Mouse (Mus musculus): Measurements from ENCODE around the gene Timm17b. TPM values are rescaled to one million over a fixed set of nuclear protein-coding genes. Genes with fewer than 3 reads are reported as not detected.

The Timm17b gene
- total and polyA plus RNA-seq, 3 experiments, result 40.2 to 45.0 (median 43.4) TPM

GRCm38 (mm10) chrX:7947900-7948492 lies 48.8 kb downstream of the Timm17b start:
- intact Hi-C loops (cut with DNase I), result loop anchor here (5.0 kb wide), 1 partner anchor 96 kb away; no protein-coding TSS in a partner anchor
- H3K4me3 ChIP-seq, result peak overlapping the region; percentile 19; the same call in 1 of the 2 replicates

DNA sequence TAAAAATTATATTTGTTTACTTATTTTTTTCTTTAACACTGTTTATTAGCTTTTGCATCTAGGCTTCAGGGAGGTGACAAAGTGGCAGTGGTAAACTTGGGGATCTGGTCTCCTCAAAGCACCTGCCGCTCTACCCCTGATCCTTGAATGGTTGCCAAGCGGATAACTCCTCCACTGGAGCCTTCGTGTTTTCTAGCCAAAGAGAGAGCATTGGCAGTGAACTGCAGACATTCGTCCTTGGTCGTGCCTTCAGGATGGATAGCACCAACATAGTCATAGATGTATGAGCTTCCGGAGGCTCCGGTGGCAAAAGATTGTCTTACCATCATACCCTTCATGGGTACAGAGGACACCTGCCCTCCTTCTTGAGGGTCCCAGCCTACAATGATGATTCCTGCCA lies 50.9 kb downstream of the Timm17b start:
- no peak for TF ChIP-seq CTCF (IDR thresholded peaks at IDR 0.05)
- no peak for TF ChIP-seq EP300 (IDR thresholded peaks at IDR 0.05; ENCODE audit: insufficient read depth, low read depth, low read length)
- TF ChIP-seq POLR2A (IDR thresholded peaks at IDR 0.05; ENCODE audit: insufficient read depth, low read depth, low read length), result no peak
- Histone ChIP-seq H3K36me3 (ENCODE audit: control insufficient read depth, insufficient read depth, low read length) (no peaks in the 10 kb centered on the region), H3K27ac (no peak overlapping the region), H3K9ac (ENCODE audit: low read depth, low read length) (no peak overlapping the region), H3K4me3 (no peak overlapping the region), H3K4me1 (ENCODE audit: control insufficient read depth, insufficient read depth, low read length) (no peaks in the 10 kb centered on the region), H3K27me3 (ENCODE audit: control insufficient read depth, insufficient read depth, low read length) (no peaks in the 10 kb centered on the region), H3K79me2 (replicated peaks; ENCODE audit: control insufficient read depth, insufficient read depth, low read length) (no peaks in the 10 kb centered on the region)
- DNase-seq, result no peak
- intact Hi-C loops (cut with DNase I), result no loop called here
- 68% methylated on average over 7 of the region's 7 CpGs for WGBS

More at GRCm38 (mm10) chrX:7947900-7948492, 48.8 kb downstream of the Timm17b start:
- Histone ChIP-seq H3K36me3 (ENCODE audit: control insufficient read depth, insufficient read depth, low read length) (no peaks in the 10 kb centered on the region), H3K9ac (ENCODE audit: low read depth, low read length) (peak overlapping the region; percentile 13), H3K4me1 (ENCODE audit: control insufficient read depth, insufficient read depth, low read length) (no peaks in the 10 kb centered on the region), H3K79me2 (replicated peaks; ENCODE audit: control insufficient read depth, insufficient read depth, low read length) (no peaks in the 10 kb centered on the region), H3K27ac (peak overlapping the region; percentile 55), H3K27me3 (ENCODE audit: control insufficient read depth, insufficient read depth, low read length) (no peaks in the 10 kb centered on the region)
- no peak for TF ChIP-seq EP300 (IDR thresholded peaks at IDR 0.05; ENCODE audit: insufficient read depth, low read depth, low read length)
- TF ChIP-seq CTCF (IDR thresholded peaks at IDR 0.05), result no peak
- TF ChIP-seq POLR2A (IDR thresholded peaks at IDR 0.05; ENCODE audit: insufficient read depth, low read depth, low read length), result peak; percentile 41; the same call in 1 of the 2 replicates
- peak; percentile 91 to 95 for DNase-seq
- WGBS, result 15% methylated on average over 38 of the region's 38 CpGs

Other genes starting within 250 kb of the Timm17b start
- 10 to 100 TPM; 16.8 to 25.2 TPM for gene Prickle3, start 242.1 kb upstream of the Timm17b start, total RNA-seq (2021)
- gene Prickle3, start 242.1 kb upstream of the Timm17b start, polyA plus RNA-seq (2012; rRNA removed), result 21.5 and 27.8 TPM in 2 replicates
- 10 to 100 TPM; 40.3 to 56.3 TPM for gene Plp2, start 228.0 kb upstream of the Timm17b start, total RNA-seq (2021)
- gene Plp2, start 228.0 kb upstream of the Timm17b start, polyA plus RNA-seq (2012; rRNA removed), result 118 and 159 TPM in 2 replicates
- gene Magix, start 218.1 kb upstream of the Timm17b start, total RNA-seq (2021), result 10 to 100 TPM; 23.1 to 32.5 TPM
- gene Magix, start 218.1 kb upstream of the Timm17b start, polyA plus RNA-seq (2012; rRNA removed), result 37.5 and 44.5 TPM in 2 replicates
- 10 to 100 TPM; 18.0 to 19.3 TPM for gene Gpkow, start 202.2 kb upstream of the Timm17b start, total RNA-seq (2021)
- gene Gpkow, start 202.2 kb upstream of the Timm17b start, polyA plus RNA-seq (2012; rRNA removed), result 7.1 and 11.4 TPM in 2 replicates
- 10 to 100 TPM; 41.3 to 42.5 TPM for gene Wdr45, start 185.0 kb upstream of the Timm17b start, total RNA-seq (2021)
- gene Wdr45, start 185.0 kb upstream of the Timm17b start, polyA plus RNA-seq (2012; rRNA removed), result 48.3 and 57.9 TPM in 2 replicates
- under 1 TPM in 1 of 2 experiments, not detected in 1; 0.94 TPM for gene Gm45208, start 177.1 kb upstream of the Timm17b start, total RNA-seq (2021)
- gene Gm45208, start 177.1 kb upstream of the Timm17b start, polyA plus RNA-seq (2012; rRNA removed), result 0.21 TPM in 1 of 2 replicates, not detected in the other
- 1 to 10 TPM; 6.1 to 6.7 TPM for gene Praf2, start 170.9 kb upstream of the Timm17b start, total RNA-seq (2021)
- gene Praf2, start 170.9 kb upstream of the Timm17b start, polyA plus RNA-seq (2012; rRNA removed), result 15.8 and 19.5 TPM in 2 replicates
- gene Ccdc120, start 148.5 kb upstream of the Timm17b start, total RNA-seq (2021), result 1 to 10 TPM in 1 of 2 experiments, under 1 TPM in 1; 0.32 to 1.1 TPM
- gene Ccdc120, start 148.5 kb upstream of the Timm17b start, polyA plus RNA-seq (2012; rRNA removed), result 1.1 and 2.8 TPM in 2 replicates
- 10 to 100 TPM; 13.0 to 15.4 TPM for gene Tfe3, start 136.8 kb upstream of the Timm17b start, total RNA-seq (2021)
- gene Tfe3, start 136.8 kb upstream of the Timm17b start, polyA plus RNA-seq (2012; rRNA removed), result 11.1 and 13.5 TPM in 2 replicates
- gene Gripap1, start 109.6 kb upstream of the Timm17b start, total RNA-seq (2021), result 10 to 100 TPM; 20.8 to 24.6 TPM
- gene Gripap1, start 109.6 kb upstream of the Timm17b start, polyA plus RNA-seq (2012; rRNA removed), result 25.3 and 38.9 TPM in 2 replicates
- gene Kcnd1, start 77.1 kb upstream of the Timm17b start, total RNA-seq (2021), result under 1 TPM; 0.21 to 0.27 TPM
- 0.59 and 1.2 TPM in 2 replicates for gene Kcnd1, start 77.1 kb upstream of the Timm17b start, polyA plus RNA-seq (2012; rRNA removed)
- gene Otud5, start 58.0 kb upstream of the Timm17b start, total RNA-seq (2021), result 10 to 100 TPM; 20.3 to 24.5 TPM
- gene Otud5, start 58.0 kb upstream of the Timm17b start, polyA plus RNA-seq (2012; rRNA removed), result 16.6 and 19.1 TPM in 2 replicates
- gene Pim2, start 21.1 kb upstream of the Timm17b start, total RNA-seq (2021), result 1 to 10 TPM; 2.6 to 4.0 TPM
- gene Pim2, start 21.1 kb upstream of the Timm17b start, polyA plus RNA-seq (2012; rRNA removed), result 4.7 and 5.7 TPM in 2 replicates
- gene Slc35a2, start 15.3 kb upstream of the Timm17b start, total RNA-seq (2021), result 10 to 100 TPM; 14.8 to 15.0 TPM
- 25.2 and 31.9 TPM in 2 replicates for gene Slc35a2, start 15.3 kb upstream of the Timm17b start, polyA plus RNA-seq (2012; rRNA removed)
- 10 to 100 TPM; 20.4 to 25.1 TPM for gene Pqbp1, start 88 bp upstream of the Timm17b start, total RNA-seq (2021)
- 30.7 and 42.6 TPM in 2 replicates for gene Pqbp1, start 88 bp upstream of the Timm17b start, polyA plus RNA-seq (2012; rRNA removed)
- not detected for gene Gm10491, start 8.5 kb downstream of the Timm17b start, total RNA-seq (2021)
- not detected in 2 replicates for gene Gm10491, start 8.5 kb downstream of the Timm17b start, polyA plus RNA-seq (2012; rRNA removed)
- gene Gm10490, start 10.2 kb downstream of the Timm17b start, total RNA-seq (2021), result not detected
- not detected in 2 replicates for gene Gm10490, start 10.2 kb downstream of the Timm17b start, polyA plus RNA-seq (2012; rRNA removed)
- under 1 TPM in 1 of 2 experiments, not detected in 1; 0.16 TPM for gene Pcsk1n, start 20.5 kb downstream of the Timm17b start, total RNA-seq (2021)
- 0.18 and 0.25 TPM in 2 replicates for gene Pcsk1n, start 20.5 kb downstream of the Timm17b start, polyA plus RNA-seq (2012; rRNA removed)
- not detected for gene Eras, start 29.2 kb downstream of the Timm17b start, total RNA-seq (2021)
- not detected in 2 replicates for gene Eras, start 29.2 kb downstream of the Timm17b start, polyA plus RNA-seq (2012; rRNA removed)
- 1 to 10 TPM; 7.9 to 9.6 TPM for gene Hdac6, start 48.5 kb downstream of the Timm17b start, total RNA-seq (2021)
- 14.8 and 19.8 TPM in 2 replicates for gene Hdac6, start 48.5 kb downstream of the Timm17b start, polyA plus RNA-seq (2012; rRNA removed)
- under 1 TPM; 0.23 to 0.27 TPM for gene Gata1, start 78.7 kb downstream of the Timm17b start, total RNA-seq (2021)
- 0.26 and 0.43 TPM in 2 replicates for gene Gata1, start 78.7 kb downstream of the Timm17b start, polyA plus RNA-seq (2012; rRNA removed)
- gene Glod5, start 119.1 kb downstream of the Timm17b start, total RNA-seq (2021), result not detected
- gene Glod5, start 119.1 kb downstream of the Timm17b start, polyA plus RNA-seq (2012; rRNA removed), result not detected in 2 replicates
- 1 to 10 TPM; 3.6 to 3.9 TPM for gene Suv39h1, start 175.4 kb downstream of the Timm17b start, total RNA-seq (2021)
- 4.6 and 6.1 TPM in 2 replicates for gene Suv39h1, start 175.4 kb downstream of the Timm17b start, polyA plus RNA-seq (2012; rRNA removed)
- gene Was, start 191.1 kb downstream of the Timm17b start, total RNA-seq (2021), result 1 to 10 TPM; 1.7 to 2.6 TPM
- 1.9 and 2.2 TPM in 2 replicates for gene Was, start 191.1 kb downstream of the Timm17b start, polyA plus RNA-seq (2012; rRNA removed)
- gene Wdr13, start 233.5 kb downstream of the Timm17b start, total RNA-seq (2021), result 10 to 100 TPM; 35.1 to 39.6 TPM
- 56.0 and 60.2 TPM in 2 replicates for gene Wdr13, start 233.5 kb downstream of the Timm17b start, polyA plus RNA-seq (2012; rRNA removed)
- gene Rbm3, start 246.5 kb downstream of the Timm17b start, total RNA-seq (2021), result 10 to 100 TPM; 38.1 to 78.9 TPM
- 44.1 and 55.3 TPM in 2 replicates for gene Rbm3, start 246.5 kb downstream of the Timm17b start, polyA plus RNA-seq (2012; rRNA removed)